ENCODE assay signal across 8 mouse cellular contexts in the genomic region with DNA sequence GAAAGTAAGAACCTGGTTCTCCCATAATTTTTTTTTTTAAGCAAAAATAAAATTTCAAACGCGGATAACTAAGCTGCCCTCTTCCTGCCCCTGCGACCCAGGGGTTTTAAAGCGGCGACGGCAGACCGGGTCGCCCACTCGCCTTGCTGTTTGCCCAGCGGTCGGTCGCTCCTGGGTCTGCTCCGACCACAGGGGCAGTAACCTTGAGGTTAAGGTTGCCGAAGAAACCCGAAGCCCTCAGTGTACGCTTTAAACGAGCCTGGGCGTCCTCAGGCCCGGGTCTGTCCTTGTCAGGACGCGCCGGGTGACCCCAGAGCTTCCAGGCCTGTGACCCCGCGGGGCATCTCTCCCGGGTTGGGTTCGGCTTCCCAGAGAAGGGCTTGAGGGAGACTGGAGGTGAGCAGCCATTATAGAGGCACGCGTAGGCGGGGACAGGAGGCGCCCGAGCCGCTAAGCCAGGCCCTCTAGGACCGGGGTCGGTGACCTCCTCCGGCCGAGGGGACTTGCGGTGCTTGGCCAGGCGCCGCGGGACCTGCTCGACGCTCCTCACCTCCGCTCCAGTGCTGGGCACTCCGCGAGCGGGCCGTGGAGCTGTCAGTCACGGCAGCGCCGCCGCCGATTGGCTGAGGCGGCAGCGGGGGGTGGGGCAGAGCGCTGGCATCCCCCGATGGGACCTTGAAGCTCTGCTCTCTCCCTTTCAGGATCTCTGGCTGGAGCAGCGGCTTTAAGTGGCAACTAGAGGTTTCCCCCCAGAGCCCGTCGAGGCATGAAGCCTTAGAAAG.
DNase-seq lines count a peak whose midpoint lies in the region; TF ChIP-seq lines count a peak whose summit lies in the region.

No protein-coding gene starts in this region.

- no peaks in the 10 kb centered on the region for H3K27me3 ChIP-seq in megakaryocyte, embryonic 14.5 days (replicated peaks)

- H3K9me3 ChIP-seq in megakaryocyte, embryonic 14.5 days = no peaks in the 10 kb centered on the region

- TF ChIP-seq POLR2A in cortical plate, adult 2 months (IDR thresholded peaks at IDR 0.05; ENCODE audit: extremely low read depth, insufficient read depth, low read length) = no peak

- TF ChIP-seq CTCF in cortical plate, adult 2 months (IDR thresholded peaks at IDR 0.05; ENCODE audit: extremely low read depth, insufficient read depth, low read length) = no peak

- H3K4me1 ChIP-seq in cortical plate, adult 2 months (ENCODE audit: control insufficient read depth, insufficient read depth, low read length) = peaks cover 3% of the 10 kb centered on the region; the same call in 1 of the 2 replicates
- peaks cover 86% of the 10 kb centered on the region for H3K4me1 ChIP-seq in megakaryocyte, embryonic 14.5 days

- DNase-seq in adipocyte (ENCODE audit: low spot score) = peak; percentile 57
- DNase-seq in gastrocnemius, adult 8-10 months (ENCODE audit: low spot score in 2 of 2) = peak; percentile 91 to 93
- DNase-seq in induced T-regulatory cell, adult 2 months (ENCODE audit: low read depth) = peak; percentile 94
- DNase-seq in left cerebral cortex, adult 9 months (ENCODE audit: low spot score in 2 of 2) = peak; percentile 58 to 91
- DNase-seq in right cerebral cortex, adult 2 months (ENCODE audit: low spot score in 2 of 2) = peak; percentile 83
- peak; percentile 73 for DNase-seq in urinary bladder, postnatal 10 days (ENCODE audit: low spot score)

- peak overlapping the region; percentile 32; the same call in 1 of the 2 replicates for H3K27ac ChIP-seq in cortical plate, adult 2 months (ENCODE audit: insufficient read depth, low read length)

- H3K36me3 ChIP-seq in megakaryocyte, embryonic 14.5 days (replicated peaks; ENCODE audit: low read length) = peaks cover 28% of the 10 kb centered on the region

- peak overlapping the region; percentile 50 for H3K4me3 ChIP-seq in cortical plate, adult 2 months (ENCODE audit: insufficient read depth, low read length)
- peak overlapping the region; percentile 95 for H3K4me3 ChIP-seq in megakaryocyte, embryonic 14.5 days (replicated peaks)

Comparison
In these comparisons a context has a peak if more than half of its experiments do, and no peak if none do; other contexts are left out.
1. Peak in every context shown above with its lines: DNase-seq, H3K4me3 ChIP-seq and H3K27ac ChIP-seq.